Mouse (Mus musculus) hematopoietic stem cell, adult 5-6 weeks (primary cell): Measurements from ENCODE around the gene Aplf. TPM values are rescaled to one million over a fixed set of nuclear protein-coding genes. Genes with fewer than 3 reads are reported as not detected.

Experiments
- ATAC-seq, 2 experiments: fragments of 125-278 bp in 1 of 2; replicated peaks in 1 of 2; 2 replicates each; pipeline ENCODE4 v1.8.0; 2016 to 2017; ENCODE audit warnings: inconsistent platforms in 2 of 2, mild to moderate bottlenecking in 2 of 2, moderate number of reproducible peaks in 2 of 2, low read depth in 1 of 2, moderate TSS enrichment in 1 of 2; ENCODE audit not compliant: low FRiP score in 2 of 2, poor library complexity in 2 of 2, severe bottlenecking in 2 of 2, insufficient read depth in 1 of 2, low TSS enrichment in 1 of 2
- total RNA-seq: library from RNA; stranded (forward); fragments of 172-1452, 232-1000 nt; gene quantifications from 2 replicates; pipeline ENCODE4 v1.2.3, GENCODE M21; 2017

The Aplf gene
- total RNA-seq, result 16.6 and 20.9 TPM in 2 replicates

- peak; percentile 99 for ATAC-seq
Observed at GRCm38 (mm10) chr6:87671771-87672517, at the start of gene Aplf. Gene Aplf, minus strand, starts transcription at chr6:87672193.

DNA sequence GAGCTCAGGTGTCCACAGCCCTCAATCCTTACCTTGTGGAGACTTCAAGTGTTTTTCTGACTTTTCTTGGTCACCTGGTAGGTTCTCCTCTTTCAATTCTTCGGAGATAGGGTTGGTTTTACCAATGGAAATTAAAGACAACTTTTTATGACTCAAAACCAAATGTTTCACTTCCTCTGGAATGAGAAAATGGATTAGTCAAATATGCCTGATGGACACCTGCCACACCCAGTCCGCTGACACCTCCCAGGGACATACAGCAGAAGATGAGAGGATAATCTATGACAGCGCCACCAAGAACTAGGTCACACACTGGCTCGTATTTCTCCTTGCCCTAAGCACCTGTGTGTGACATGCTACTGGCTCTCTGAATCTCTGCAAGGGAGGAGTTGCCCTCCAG lies 42.1 kb upstream of the Aplf start:
- no peak for ATAC-seq

- ATAC-seq, result no peak
Observed at GRCm38 (mm10) chr6:87712311-87712710, 40.3 kb upstream of the Aplf start.

GRCm38 (mm10) chr6:87706246-87706645 lies 34.3 kb upstream of the Aplf start:
- ATAC-seq, result no peak; a peak in 1 of 4 replicates

GRCm38 (mm10) chr6:87696544-87696943 lies 24.6 kb upstream of the Aplf start:
- ATAC-seq, result no peak

GRCm38 (mm10) chr6:87695947-87696346 lies 24.0 kb upstream of the Aplf start:
- no peak for ATAC-seq

DNA sequence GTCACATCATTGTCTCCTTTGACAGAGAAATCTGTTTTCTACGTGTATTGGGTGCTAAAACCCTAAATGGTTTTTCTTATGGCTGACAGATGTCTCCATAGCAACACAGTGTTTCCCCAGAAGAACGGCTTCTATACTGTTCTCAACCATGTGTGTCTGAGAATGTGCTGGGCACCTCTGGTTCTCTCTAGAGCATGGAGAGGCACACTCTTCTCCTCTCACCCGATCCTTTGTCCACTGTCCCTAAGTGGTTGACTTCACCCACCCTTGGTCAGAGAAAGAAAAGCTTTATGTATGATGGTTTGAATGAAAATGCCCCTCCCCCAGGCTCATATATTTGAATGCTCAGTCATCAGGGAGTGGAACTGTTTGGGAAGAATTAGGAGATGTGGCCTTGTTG lies 8.4 kb upstream of the Aplf start:
- no peak for ATAC-seq

- no peak for ATAC-seq
Observed at GRCm38 (mm10) chr6:87672661-87673060, 668 bp upstream of the Aplf start.

- ATAC-seq, result no peak
Observed at GRCm38 (mm10) chr6:87671353-87671752, 640 bp downstream of the Aplf start.

DNA sequence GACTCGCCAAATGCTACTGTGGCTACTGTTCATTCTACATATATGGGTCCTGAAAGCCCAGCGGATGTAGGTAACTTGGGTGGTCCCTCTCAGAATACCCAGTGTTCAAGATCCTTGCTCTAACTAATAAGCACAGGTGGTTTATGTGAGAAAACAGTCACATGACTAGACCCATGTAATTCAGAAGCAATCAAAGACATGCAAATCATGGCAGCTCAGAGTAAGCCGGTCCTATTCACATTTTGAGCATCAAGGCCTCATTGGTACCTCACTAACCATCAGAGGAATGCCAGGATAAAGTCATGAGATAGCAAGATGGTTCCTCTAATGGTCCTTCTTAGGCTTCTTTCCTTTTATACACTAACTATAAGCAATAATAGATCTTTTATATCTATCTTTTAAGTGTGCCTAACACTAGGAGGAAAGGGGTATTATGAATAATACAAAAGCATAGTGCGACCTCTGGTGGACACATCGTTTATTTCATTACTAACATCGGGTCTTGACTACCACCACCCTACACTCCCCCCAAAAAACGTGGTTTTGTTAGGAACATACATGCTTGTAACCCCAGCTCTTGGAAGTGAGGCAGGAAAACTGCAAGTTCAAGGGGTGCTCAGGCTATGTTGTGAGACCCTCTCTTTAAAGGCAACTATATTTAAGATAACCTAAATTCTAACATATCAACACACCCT lies 2.0 kb downstream of the Aplf start:
- peak in 1 of 2 experiments; percentile 30; a peak in 1 of 4 replicates for ATAC-seq

- no peak for ATAC-seq
Observed at GRCm38 (mm10) chr6:87668733-87669132, 3.3 kb downstream of the Aplf start.

DNA sequence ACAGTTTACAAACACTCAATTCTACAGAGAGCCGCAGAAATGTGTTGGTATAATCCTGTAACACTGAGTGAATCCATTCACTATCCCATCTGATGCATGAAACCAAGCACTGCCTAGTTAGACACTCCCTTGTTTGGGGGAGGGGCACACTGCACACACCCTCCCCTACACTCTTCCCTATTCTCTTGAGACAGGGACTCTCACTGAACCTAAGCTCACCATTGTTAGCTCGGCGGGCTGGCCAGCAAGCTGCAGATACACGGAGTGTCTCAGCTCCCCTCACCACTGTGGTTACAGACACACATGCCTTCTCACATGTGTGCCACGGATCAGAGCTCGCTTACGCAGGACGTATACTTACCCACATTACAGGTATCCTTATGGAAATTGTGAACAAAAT lies 4.2 kb downstream of the Aplf start:
- no peak for ATAC-seq

DNA sequence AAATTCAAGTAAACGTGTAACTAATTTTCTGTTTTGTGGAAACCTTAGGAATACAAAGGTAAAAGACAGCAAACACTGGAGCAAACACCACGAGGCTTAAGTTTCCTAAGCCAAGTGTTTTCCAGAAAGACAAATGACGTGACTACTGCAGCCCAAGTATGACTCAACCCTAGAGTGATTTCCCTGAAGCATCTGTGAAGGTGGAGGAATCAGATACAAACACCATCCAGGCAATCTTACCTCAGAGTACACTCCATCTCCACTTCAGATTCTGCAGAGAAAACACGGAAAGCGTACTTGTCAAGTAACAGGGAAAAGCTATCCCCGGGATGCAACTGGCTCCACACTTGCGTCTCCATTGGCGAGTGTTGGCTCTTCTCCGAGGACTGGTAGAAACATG lies 8.5 kb downstream of the Aplf start:
- ATAC-seq, result no peak

DNA sequence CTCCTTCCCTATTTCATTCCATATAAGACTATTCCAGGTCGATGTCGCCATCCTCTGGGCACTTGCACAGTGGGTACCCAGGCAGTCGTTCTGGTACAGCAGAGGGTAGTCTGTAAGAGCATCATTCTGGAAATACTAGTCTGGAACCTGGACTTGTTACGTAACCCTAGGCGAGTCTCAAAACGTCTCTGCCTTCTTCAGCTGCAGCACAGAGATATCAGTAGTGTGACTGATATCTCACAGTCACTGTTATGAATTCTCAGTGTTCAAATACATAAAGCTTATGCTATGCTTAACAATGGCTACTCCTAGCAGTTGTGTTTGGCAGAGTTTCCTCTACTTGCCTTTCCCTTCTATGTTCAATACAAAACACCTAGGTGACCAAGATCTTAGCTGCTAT lies 9.8 kb downstream of the Aplf start:
- no peak for ATAC-seq

GRCm38 (mm10) chr6:87661707-87662106 lies 10.3 kb downstream of the Aplf start:
- no peak for ATAC-seq

GRCm38 (mm10) chr6:87658816-87659215 lies 13.2 kb downstream of the Aplf start:
- no peak for ATAC-seq

- ATAC-seq, result peak; percentile 67 to 69; a peak in 3 of 4 replicates
Observed at GRCm38 (mm10) chr6:87653904-87654638, 17.9 kb downstream of the Aplf start.

DNA sequence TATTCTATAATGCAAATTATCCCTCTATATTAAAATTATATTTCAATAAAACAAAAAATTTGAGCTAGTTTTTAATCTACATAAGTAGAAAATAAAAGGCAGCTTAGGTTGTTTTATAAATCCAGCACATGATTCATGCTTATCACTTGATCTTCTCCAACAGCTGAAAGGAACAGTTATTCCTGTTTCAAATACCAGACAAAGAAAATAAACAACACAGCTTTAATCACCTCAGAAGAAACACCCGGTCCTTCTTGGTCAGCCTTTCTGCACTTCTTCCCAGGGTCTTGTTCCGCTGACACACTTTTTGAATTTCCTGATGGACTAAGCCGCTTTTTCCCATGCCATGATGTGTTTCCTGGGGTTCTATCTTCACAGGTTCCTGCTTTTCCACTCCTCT lies 18.5 kb downstream of the Aplf start:
- ATAC-seq, result no peak
